Mouse (Mus musculus) adrenal gland, postnatal 36 days (tissue): ENCODE results near the gene Gm20826. TPM values are rescaled to one million over a fixed set of nuclear protein-coding genes. Genes with fewer than 3 reads are reported as not detected.
"Not testable (repeated sequence)": the region's sequence is repeated elsewhere in the genome, so short reads cannot be mapped to it uniquely, and the experiment has no call there.

ENCODE experiments used
- DNase-seq, 2 experiments: peaks; one replicate each; pipeline ENCODE4 v3.0.0; 2021; ENCODE audit warnings: mixed read lengths in 1 of 2
- long read RNA-seq, 2 experiments: library from polyadenylated mRNA; stranded (forward); transcript quantifications; one replicate each; pipeline ENCODE4 v2.0.0; 2021; ENCODE audit warnings: borderline sequencing depth in 2 of 2
- total RNA-seq, 2 experiments: library from RNA; stranded (reverse); gene quantifications; 2 replicates each; pipeline ENCODE4 v1.2.3; 2021

Gene Gm20826
- total RNA-seq: not detected
- long read RNA-seq, experiment 1: 0 reads
- long read RNA-seq, experiment 2: 0 reads

- not testable (repeated sequence) for DNase-seq
Measured at GRCm38 (mm10) chrY:7638389-7638788, at the start of gene Gm20826. Gene Gm20826 (minus strand): TSS chrY:7638489.

Other genes starting within 250 kb of the Gm20826 start
- gene Gm21788, start 233.5 kb downstream of the Gm20826 start, total RNA-seq: not detected
- gene Gm28576, start 84.5 kb upstream of the Gm20826 start, total RNA-seq: not detected